Mouse (Mus musculus): Measurements from ENCODE around the gene Auts2.

DNA sequence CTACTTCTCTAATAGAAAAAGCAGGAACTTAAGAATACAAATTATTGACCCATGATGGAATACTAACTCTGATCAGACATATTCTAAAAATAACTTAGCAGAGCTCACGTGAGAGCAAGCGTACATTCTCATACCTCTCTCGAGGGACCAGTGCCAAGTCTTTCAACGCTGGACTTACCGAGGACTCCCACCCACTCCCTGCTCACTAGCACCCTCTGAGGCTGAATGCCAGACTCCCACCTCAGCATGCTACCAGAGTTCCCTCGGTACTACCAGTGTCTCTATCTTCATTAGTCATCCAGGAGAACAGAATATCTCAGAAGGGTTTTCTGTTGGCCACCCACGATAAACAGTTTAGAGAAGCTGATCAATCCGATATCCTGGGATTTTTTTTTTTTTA is 105.2 kb downstream of the Auts2 start:
- TF ChIP-seq GATA1 (IDR thresholded peaks at IDR 0.05; ENCODE audit: low read length) (no peak), TAL1 (IDR thresholded peaks at IDR 0.05; ENCODE audit: low read length) (no peak)
